Mouse (Mus musculus): ENCODE measurements around the gene Itga2.

- no peak for TF ChIP-seq CTCF (IDR thresholded peaks at IDR 0.05; ENCODE audit: control insufficient read depth, insufficient read depth, low read length)
- no peak for TF ChIP-seq POLR2A (IDR thresholded peaks at IDR 0.05; ENCODE audit: borderline replicate concordance, control insufficient read depth, low read depth, low read length)
Measured at GRCm38 (mm10) chr13:114854428-114854827, 77.5 kb downstream of the Itga2 start.

All from bone marrow, adult 2 months (tissue).